Comparison of ENCODE assay signal across 9 mouse cellular contexts in the genomic region with DNA sequence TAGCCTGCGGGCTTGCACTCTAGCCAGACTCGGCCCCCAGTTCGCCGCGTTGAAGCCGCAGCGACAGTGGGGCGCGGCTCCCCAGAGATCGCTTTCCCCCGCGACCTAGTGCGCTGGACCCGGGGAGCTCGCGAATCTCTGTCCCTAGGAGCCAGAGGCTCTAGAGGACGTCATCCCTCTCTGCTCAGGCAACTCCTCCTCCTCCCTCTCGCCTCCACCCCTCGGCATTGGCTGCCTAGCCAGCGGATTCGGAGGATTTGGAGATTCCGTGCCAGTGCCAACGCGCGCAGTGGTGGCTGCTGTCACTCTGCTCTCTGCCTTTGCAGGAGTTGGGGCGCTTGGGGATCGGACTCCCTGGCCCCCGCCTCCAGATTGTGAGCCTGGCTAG. TPM values are rescaled to one million over a fixed set of nuclear protein-coding genes. Genes with fewer than 3 reads are reported as not detected.
A peak's percentile ranks its signal among the peaks of the same experiment; 100 is the strongest.
DNase-seq lines count a peak whose midpoint lies in the region; ATAC-seq and TF ChIP-seq lines count a peak whose summit lies in the region.
"Had no signal": no experiment of that assay in that cellular context is flagged by ENCODE, and none has a peak within 500 bp of the region (broad histone marks: within the 10 kb centered on the region; RNA-seq: fewer than 3 reads in every experiment).

No protein-coding gene starts in this region.

- under 1% methylated on average over 28 of the region's 28 CpGs for WGBS in hindbrain, embryonic 15.5 days
- under 1% methylated on average over 24 of the region's 28 CpGs for whole genome bisulfite sequencing in lung, embryonic 16.5 days

- no peak for DNase-seq in G1E (ENCODE audit: low spot score)
- DNase-seq in cerebellum, postnatal 10 days: peak; percentile 93 to 94
- DNase-seq in frontal cortex, postnatal 14 days (ENCODE audit: low spot score in 2 of 2): peak; percentile 60 to 67
- peak; percentile 66 to 75 for DNase-seq in layer of hippocampus, postnatal 36 days
- DNase-seq in right cerebral cortex, adult 2 months (ENCODE audit: low spot score in 2 of 2): peak; percentile 81 to 83
- DNase-seq in thymus, postnatal 25 days: no peak

- peak overlapping the region; percentile 94 for H3K4me2 ChIP-seq in hindbrain, embryonic 15.5 days
- peak overlapping the region; percentile 93 for H3K4me2 ChIP-seq in lung, embryonic 16.5 days (ENCODE audit: low read depth, low read length)

- H3K27me3 ChIP-seq in G1E (ENCODE audit: insufficient read depth, low read length): no peaks in the 10 kb centered on the region; the same call in 1 of the 2 replicates
- H3K27me3 ChIP-seq in hindbrain, embryonic 15.5 days: 0 out of 2 replicates have a peak, but pooled peaks cover 11% of the 10 kb centered on the region
- H3K27me3 ChIP-seq in lung, embryonic 16.5 days (ENCODE audit: control insufficient read depth, insufficient read depth, low read depth, low read length): peaks cover 33% of the 10 kb centered on the region

- peak overlapping the region; percentile 39 for H3K27ac ChIP-seq in hindbrain, embryonic 15.5 days (replicated peaks)
- H3K27ac ChIP-seq in lung, embryonic 16.5 days (ENCODE audit: low read length): no peak overlapping the region

- H3K4me3 ChIP-seq in G1E (ENCODE audit: low read depth, low read length): peak overlapping the region; percentile 27; the same call in 1 of the 2 replicates
- peak overlapping the region; percentile 67 for H3K4me3 ChIP-seq in hindbrain, embryonic 15.5 days
- H3K4me3 ChIP-seq in lung, embryonic 16.5 days (ENCODE audit: low read length): peak overlapping the region; percentile 54

- H3K9me3 ChIP-seq in G1E (replicated peaks): peaks cover 57% of the 10 kb centered on the region
- no peaks in the 10 kb centered on the region for H3K9me3 ChIP-seq in hindbrain, embryonic 15.5 days
- peaks cover 3% of the 10 kb centered on the region; the same call in 1 of the 2 replicates for H3K9me3 ChIP-seq in lung, embryonic 16.5 days (ENCODE audit: control insufficient read depth, low read length)

- no peak for ATAC-seq in G1E (ENCODE audit: extremely low read depth, insufficient number of reproducible peaks, low FRiP score, poor library complexity, severe bottlenecking)
- peak; percentile 78 for ATAC-seq in hindbrain, embryonic 15.5 days (ENCODE audit: low FRiP score, low read depth)
- ATAC-seq in lung, embryonic 16.5 days (ENCODE audit: low read depth): peak; percentile 80
- ATAC-seq: Patski had no signal

- no peak for TF ChIP-seq CTCF in G1E (IDR thresholded peaks at IDR 0.05; ENCODE audit: low read depth, low read length)

- peak overlapping the region; percentile 62 for H3K9ac ChIP-seq in hindbrain, embryonic 15.5 days
- H3K9ac ChIP-seq in lung, embryonic 16.5 days (ENCODE audit: low read length): peak overlapping the region; percentile 43; the same call in 1 of the 2 replicates

- no peaks in the 10 kb centered on the region for H3K4me1 ChIP-seq in G1E (ENCODE audit: insufficient read depth, low read depth, low read length)
- peaks cover 18% of the 10 kb centered on the region for H3K4me1 ChIP-seq in hindbrain, embryonic 15.5 days (replicated peaks)
- peaks cover 4% of the 10 kb centered on the region; the same call in 1 of the 2 replicates for H3K4me1 ChIP-seq in lung, embryonic 16.5 days (replicated peaks; ENCODE audit: control insufficient read depth, insufficient read depth, low read length)

- H3K36me3 ChIP-seq in G1E (replicated peaks): no peaks in the 10 kb centered on the region
- no peaks in the 10 kb centered on the region for H3K36me3 ChIP-seq in hindbrain, embryonic 15.5 days
- H3K36me3 ChIP-seq in lung, embryonic 16.5 days (ENCODE audit: control insufficient read depth, insufficient read depth, low read length): no peaks in the 10 kb centered on the region

RNA-seq across cellular contexts. Expression of a gene that starts 0.7 kb away (rescaled TPM):
- total RNA-seq in G1E (2014; fragmentation: Nextera tagmentation) (not detected in 2 replicates), G1E (2017) (0.16 and 0.17 TPM in 2 replicates)
- polyA plus RNA-seq in G1E (2012): not detected in 2 replicates
- 91.8 and 95.4 TPM in 2 replicates for polyA plus RNA-seq in hindbrain, embryonic 15.5 days (2015; fragmentation: Nextera tagmentation; extraction: Ambion mirVana)
- 100 to 1,000 TPM; 125 to 131 TPM for total RNA-seq in layer of hippocampus, postnatal 36 days (2021)
- 46.8 and 52.1 TPM in 2 replicates for polyA plus RNA-seq in lung, embryonic 16.5 days (2015; fragmentation: Nextera tagmentation; extraction: Ambion mirVana)

Comparison
In these comparisons a context has a peak if more than half of its experiments do, and no peak if none do; other contexts are left out.
1. DNase-seq: peak in cerebellum, postnatal 10 days (2 of 2), frontal cortex, postnatal 14 days (2 of 2), layer of hippocampus, postnatal 36 days (2 of 2) and right cerebral cortex, adult 2 months (2 of 2); none in G1E (single experiment) and thymus, postnatal 25 days (single experiment).
2. RNA of a gene that starts 0.7 kb away (polyA plus RNA-seq): 91.8 to 95.4 TPM in hindbrain, embryonic 15.5 days and 46.8 to 52.1 TPM in lung, embryonic 16.5 days; not detected in G1E; every median in the first group is over 10 times any median in the second.
3. Peak in every context shown above with its lines, with median percentiles within 50 percentile points of each other: H3K4me3 ChIP-seq.